Mouse (Mus musculus): ENCODE data around the gene Hyal2.

GRCm38 (mm10) chr9:107521711-107522399 lies 45.9 kb upstream of the Hyal2 start:
- no peak for TF ChIP-seq GATA1 (IDR thresholded peaks at IDR 0.05; ENCODE audit: low read depth, low read length)
- no peak for TF ChIP-seq E2F4 (IDR thresholded peaks at IDR 0.05; ENCODE audit: borderline replicate concordance, low read depth, low read length)
- TF ChIP-seq CTCF (IDR thresholded peaks at IDR 0.05 in 2 of 3, conservative IDR thresholded peaks at IDR 0.05 in 1 of 3; ENCODE audit: control insufficient read depth in 1 of 3, insufficient read depth in 1 of 3, low read depth in 2 of 3, low read length in 3 of 3, poor library complexity in 1 of 3, severe bottlenecking in 1 of 3): no peak; a peak in 1 of 6 replicates
- no peak for TF ChIP-seq CHD2 (IDR thresholded peaks at IDR 0.05; ENCODE audit: low read length)
- TF ChIP-seq UBTF (IDR thresholded peaks at IDR 0.05; ENCODE audit: borderline replicate concordance, insufficient read depth, low read depth, low read length): no peak
- 0 out of 2 replicates have a peak, but pooled peaks have one; percentile 17 for TF ChIP-seq RCOR1 (IDR thresholded peaks at IDR 0.05; ENCODE audit: low read depth, low read length)
- 0 out of 4 replicates have a peak, but pooled peaks of 1 of the 2 experiments have one; percentile 35 for TF ChIP-seq POLR2A (IDR thresholded peaks at IDR 0.05; ENCODE audit: control insufficient read depth in 1 of 2, insufficient read depth in 1 of 2, low read depth in 1 of 2, low read length in 2 of 2, poor library complexity in 1 of 2)
- TF ChIP-seq HCFC1 (IDR thresholded peaks at IDR 0.05; ENCODE audit: low read depth, low read length): no peak
- no peak for TF ChIP-seq MEF2A (IDR thresholded peaks at IDR 0.05; ENCODE audit: extremely low read depth, insufficient replicate concordance, low read depth, low read length, poor library complexity, severe bottlenecking)
- no peak for TF ChIP-seq CHD1 (IDR thresholded peaks at IDR 0.05; ENCODE audit: low read depth, low read length)

Measured in MEL (cell line).